Mouse (Mus musculus) heart, postnatal 0 days (tissue): ENCODE measurements around the gene Alg12.

ENCODE experiments used
- CTCF ChIP-seq: IDR thresholded peaks from 2 replicates; pipeline ENCODE4 v1.5.1; 2016; ENCODE audit warnings: antibody characterized with exemption, control low read depth, low read depth
- EP300 ChIP-seq: IDR thresholded peaks from 2 replicates; pipeline ENCODE4 v1.6.1; 2016; ENCODE audit warnings: antibody characterized with exemption, low read depth

GRCm38 (mm10) chr15:88856613-88857012 lies 37.5 kb upstream of the Alg12 start:
- TF ChIP-seq CTCF, result no peak
- TF ChIP-seq EP300, result no peak
